Mouse (Mus musculus) testis, postnatal 14 days (tissue): ENCODE results near the gene Tap2.
"Not testable (repeated sequence)": the region's sequence is repeated elsewhere in the genome, so short reads cannot be mapped to it uniquely, and the experiment has no call there.

Experiments
- DNase-seq: peaks from one replicate; pipeline ENCODE4 v3.0.0; 2021; ENCODE audit warnings: low spot score

Tap2 gene

DNA sequence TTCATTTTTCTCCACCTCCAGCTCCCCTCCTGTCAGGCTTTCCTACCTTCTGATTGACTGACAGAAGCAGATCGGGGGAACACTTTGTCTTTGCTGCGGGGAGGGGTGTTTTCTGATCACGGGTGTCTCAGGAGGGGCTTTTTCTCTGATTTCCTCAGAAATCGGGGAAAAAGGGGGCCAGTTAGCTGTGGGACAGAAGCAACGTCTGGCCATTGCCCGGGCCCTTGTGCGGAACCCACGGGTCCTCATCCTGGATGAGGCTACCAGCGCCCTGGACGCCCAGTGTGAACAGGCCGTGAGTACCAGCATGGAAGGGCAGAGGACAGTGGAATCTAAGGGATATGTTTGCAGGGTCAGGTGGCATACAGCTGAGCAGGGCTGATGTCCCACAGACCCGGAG lies 11.8 kb downstream of the Tap2 start:
- no peak for DNase-seq

DNA sequence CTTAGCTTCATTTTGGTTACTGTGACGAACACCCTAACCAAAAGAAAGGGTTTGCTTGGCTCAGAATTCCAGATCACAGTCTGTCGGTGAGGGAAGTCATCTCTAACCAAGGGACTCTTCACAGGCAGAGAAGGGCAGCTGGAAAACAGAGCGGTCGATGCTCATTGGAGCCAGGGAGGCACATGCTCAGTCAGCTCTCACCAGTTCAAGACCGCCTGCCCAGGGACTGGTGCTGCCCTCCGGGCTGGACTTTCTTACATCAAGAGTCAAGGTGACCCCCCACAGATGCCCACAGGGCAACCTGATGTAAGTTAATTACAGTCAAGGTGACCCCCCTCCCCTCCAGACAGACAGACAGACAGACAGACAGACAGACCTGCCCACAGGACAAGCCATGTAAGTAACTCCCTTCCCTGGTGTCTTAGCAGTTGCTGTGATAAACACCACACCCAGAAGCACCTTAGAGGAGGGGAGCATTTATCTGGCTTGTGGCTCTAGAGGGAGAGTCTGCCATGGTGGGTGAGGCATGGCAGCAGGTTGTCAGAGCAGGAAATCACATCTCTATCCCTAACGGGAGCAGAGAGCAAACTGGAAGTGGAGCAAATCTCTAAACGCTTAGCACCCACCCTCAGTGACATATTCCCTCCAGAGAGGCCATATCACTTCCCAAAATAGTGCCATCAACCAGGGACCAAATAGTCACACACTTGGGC lies 14.0 kb downstream of the Tap2 start:
- no peak for DNase-seq

DNA sequence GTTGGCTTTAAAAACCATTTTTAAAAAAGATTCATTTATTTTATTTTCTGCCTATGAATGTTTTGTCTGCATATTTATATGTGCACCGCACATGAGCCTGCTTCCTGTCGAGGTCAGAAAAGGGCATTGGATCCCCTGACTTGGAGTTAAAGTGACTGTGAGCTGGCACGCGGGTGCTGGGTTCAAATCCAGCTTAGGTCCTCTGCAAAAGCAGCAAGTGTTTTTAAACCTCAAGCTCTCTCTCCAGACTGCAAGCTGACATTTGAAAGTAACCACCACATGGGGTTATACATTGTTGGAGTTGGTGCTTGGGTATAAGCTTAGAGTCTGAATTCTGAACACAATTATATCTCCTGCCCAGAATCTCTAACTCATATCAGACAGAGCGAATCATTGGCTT lies 14.7 kb downstream of the Tap2 start:
- no peak for DNase-seq

DNA sequence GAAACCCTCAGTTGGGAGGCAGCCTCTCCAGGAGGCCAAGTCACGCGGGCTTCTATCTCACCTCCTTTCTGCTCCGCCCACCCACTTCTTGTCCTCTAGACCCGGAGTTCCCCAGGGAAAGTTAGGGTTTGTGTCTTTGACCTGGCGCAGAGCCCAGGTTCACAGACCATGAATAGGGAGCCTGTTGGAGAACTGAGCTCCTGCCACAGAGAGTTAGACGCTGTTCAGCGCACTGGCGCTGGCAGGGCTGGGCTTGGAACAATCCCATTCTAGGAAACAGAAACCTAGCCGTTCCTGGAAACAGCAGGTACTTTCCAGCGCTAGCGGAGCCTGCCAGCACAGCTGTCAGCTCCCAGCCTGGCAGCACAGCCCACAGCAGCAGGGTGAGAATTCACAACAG lies 15.3 kb downstream of the Tap2 start:
- peak; percentile 45 for DNase-seq

DNA sequence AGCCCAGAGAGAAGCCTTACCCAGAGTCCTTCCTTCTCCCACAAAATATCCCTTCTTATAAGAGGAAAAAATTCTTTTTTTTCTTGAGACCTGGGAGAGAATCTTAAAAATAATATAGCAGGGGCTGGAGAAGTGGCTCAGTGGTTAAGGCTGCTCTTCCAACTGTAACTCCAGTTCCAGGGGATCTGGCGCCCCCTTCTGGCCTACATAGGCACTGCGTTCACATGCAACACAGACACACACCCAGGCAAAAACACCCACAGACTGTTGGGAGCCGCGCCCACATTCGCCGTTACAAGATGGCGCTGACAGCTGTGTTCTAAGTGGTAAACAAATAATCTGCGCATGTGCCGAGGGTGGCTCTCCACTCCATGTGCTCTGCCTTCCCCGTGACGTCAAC lies 15.8 kb downstream of the Tap2 start:
- DNase-seq: not testable (repeated sequence)

DNA sequence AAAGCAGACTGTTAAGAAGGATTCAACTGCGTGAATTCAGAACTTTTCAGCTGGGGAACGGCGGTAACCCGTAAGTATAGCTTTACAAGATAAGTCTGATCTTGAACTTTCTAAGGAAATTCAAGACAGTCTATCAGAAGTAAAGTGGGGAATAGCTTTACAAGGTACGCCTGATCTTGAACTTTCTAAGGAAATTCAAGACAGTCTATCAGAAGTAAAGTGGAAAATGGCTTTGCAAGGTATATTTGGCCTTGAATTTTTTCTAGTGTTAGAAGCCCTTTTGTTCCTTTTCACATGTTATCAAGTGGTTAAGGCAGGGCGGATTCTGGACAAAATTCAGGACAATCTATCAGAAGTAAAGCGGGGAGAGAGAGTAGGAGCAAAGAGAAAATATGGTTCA lies 16.5 kb downstream of the Tap2 start:
- DNase-seq: peak; percentile 56

DNA sequence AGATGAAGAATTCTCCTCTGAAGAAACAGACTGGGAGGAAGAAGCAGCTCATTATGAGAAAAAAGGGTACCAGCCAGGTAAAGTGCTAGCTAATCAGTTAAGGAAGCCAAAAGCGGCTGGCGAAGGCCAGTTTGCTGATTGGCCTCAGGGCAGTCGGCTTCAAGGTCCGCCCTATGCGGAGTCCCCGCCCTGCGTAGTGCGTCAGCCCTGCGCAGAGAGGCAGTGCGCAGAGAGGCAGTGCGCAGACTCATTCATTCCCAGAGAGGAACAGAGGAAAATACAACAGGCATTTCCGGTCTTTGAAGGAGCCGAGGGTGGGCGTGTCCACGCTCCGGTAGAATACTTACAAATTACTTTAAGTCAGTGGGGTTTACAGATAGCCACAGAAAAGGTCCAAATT lies 17.1 kb downstream of the Tap2 start:
- DNase-seq: not testable (repeated sequence)

DNA sequence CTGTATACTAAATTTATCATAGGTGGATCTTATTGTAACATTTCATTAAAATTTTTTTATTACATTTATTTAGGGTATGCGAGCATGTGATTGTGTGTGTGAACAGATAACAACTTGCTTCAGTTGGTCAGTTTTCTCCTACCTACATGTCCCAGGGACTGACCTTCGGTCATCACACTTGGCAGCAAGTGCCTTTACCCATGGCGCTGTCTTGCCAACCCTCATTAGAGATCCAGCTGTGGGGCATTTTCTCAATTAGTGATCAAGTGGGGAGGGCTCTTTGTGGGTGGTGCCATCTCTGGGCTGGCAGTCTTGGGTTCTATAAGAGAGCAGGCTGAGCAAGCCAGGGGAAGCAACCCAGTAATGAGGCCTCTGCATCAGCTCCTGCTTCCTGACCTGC lies 21.5 kb downstream of the Tap2 start:
- no peak for DNase-seq

DNA sequence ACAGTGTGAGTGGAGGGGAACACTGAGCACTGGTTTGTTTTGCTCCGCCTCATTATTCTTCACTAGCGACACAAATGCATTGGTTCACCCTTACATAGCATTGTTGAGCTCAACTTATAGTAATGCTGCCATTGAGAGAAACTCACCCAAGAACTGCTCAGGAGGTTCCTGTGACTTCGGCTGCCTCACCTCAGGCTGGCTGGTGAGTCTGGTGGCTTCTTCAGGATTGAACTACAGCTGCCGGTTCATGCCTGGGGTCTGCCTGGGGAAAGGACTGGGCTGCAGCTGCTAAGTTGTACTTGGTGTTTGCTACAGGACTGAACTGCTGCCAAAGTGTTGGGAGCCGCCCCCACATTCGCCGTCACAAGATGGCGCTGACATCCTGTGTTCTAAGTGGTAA lies 22.1 kb downstream of the Tap2 start:
- DNase-seq: no peak

DNA sequence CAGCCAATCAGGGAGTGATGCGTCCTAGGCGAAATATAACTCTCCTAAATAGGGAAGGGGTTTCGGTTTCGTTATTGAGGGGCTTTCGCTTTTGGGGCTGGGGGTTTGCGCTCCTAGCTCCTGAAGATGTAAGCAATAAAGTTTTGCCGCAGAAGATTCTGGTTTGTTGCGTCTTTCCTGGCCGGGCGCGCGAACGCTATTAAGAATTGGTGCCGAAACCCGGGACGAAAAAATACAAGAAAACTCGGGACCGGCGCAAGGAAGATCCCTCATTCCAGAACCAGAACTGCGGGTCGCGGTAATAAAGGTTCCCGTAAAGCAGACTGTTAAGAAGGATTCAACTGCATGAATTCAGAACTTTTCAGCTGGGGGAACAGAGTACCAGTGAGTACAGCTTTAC lies 22.6 kb downstream of the Tap2 start:
- DNase-seq: not testable (repeated sequence)

DNA sequence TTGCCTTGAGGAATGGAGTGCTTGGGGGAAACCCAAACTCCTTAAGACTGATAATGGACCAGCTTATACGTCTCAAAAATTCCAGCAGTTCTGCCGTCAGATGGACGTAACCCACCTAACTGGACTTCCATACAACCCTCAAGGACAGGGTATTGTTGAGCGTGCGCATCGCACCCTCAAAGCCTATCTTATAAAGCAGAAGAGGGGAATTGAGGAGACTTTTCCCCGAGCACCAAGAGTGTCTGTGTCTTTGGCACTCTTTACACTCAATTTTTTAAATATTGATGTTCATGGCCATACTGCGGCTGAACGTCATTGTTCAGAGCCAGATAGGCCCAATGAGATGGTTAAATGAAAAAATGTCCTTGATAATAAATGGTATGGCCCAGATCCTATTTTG lies 27.6 kb downstream of the Tap2 start:
- not testable (repeated sequence) for DNase-seq

DNA sequence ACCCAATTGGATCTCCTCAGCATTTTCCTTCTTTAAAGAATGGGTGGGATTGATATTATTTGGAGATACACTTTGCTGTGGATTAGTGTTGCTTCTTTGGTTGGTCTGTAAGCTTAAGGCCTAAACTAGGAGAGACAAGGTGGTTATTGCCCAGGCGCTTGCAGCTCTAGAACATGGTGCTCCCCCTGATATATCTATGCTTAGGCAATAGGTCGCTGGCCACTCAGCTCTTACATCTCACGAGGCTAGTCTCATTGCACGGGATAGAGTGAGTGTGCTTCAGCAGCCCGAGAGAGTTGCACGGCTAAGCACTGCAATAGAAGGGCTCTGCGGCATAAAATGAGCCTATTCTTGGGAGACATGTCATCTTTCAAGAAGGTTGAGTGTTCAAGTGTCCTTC lies 28.7 kb downstream of the Tap2 start:
- DNase-seq: not testable (repeated sequence)

DNA sequence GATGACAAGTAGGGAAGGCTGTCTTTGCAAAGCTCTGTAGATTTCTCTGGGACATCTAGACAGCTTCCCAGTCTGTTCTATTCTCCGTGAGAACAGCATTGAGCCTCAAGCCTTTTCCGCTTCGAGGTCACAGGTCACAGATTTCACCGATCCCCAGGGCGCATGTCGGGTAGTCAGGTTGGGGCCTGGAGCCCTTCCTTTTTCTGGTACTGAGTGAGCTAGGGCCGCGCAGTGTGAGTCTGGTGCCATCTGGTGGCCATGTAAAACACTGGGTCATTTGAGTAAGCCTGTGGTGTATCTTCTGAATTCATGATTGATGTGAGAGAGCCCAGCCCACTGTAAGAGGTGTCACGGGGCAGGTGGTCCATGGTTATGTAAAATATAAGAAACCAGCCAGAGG lies 31.6 kb downstream of the Tap2 start:
- DNase-seq: peak; percentile 23

DNA sequence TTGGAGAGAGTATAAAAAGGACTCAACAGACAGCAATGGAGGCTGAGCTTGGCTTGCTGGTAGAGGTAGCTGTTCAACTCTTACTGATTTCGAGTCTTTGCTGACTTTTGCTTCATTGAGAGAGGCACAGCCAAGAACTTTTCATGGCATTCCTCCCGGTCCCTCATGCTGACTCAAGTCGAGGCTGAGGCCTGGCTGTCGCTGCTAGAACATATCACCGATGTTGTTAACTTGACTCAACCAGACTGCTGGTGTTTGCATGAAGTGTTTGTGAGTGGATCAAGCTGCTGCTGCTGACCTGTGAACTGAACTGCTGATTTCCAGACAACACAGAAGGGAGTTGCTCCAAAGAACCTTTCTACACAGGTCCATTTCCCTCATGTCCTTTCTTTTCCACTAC lies 33.4 kb downstream of the Tap2 start:
- no peak for DNase-seq

DNA sequence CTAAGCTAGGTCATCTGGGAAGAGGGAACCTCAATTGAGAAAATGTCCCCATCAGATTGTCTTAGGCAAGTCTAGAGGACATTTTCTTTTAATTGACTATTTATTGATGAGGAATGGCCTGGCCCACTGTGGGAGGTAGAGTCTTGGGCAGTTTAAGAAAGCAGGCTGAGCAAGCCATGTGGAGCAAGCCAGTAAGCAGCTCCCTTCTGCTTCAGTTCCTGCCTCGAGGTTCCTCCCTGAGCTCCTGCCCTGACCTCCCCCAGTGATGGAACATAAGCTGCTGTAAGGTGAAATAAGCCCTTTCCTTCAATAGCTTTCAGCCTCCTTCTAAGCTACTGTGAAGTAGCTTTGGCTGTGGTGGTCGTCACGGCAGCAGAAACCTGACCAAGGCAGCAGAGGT lies 34.4 kb downstream of the Tap2 start:
- no peak for DNase-seq

DNA sequence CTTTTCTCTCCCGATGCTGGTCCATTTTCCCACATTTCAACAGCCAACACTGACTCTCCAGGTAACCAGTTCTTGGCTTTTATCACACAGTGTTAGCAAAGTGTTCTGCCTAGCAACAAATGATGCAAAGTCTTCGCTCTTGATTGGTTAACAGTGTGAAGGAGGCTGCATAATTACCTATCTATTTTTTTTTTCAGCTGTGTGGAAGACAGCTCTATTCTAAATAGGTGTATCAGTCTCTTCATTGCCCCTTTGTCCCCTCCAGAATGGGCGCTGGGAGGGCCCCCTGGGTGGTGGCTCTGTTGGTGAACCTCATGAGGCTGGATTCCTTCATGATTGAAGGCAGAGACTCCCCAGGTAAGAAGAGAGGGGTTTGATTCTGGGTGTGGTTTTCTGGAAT lies 35.4 kb downstream of the Tap2 start, which contains the start of gene H2-Ob:
Gene H2-Ob, plus strand, starts transcription at position 198 of the 400 bp plus-strand sequence.
- no peak for DNase-seq

DNA sequence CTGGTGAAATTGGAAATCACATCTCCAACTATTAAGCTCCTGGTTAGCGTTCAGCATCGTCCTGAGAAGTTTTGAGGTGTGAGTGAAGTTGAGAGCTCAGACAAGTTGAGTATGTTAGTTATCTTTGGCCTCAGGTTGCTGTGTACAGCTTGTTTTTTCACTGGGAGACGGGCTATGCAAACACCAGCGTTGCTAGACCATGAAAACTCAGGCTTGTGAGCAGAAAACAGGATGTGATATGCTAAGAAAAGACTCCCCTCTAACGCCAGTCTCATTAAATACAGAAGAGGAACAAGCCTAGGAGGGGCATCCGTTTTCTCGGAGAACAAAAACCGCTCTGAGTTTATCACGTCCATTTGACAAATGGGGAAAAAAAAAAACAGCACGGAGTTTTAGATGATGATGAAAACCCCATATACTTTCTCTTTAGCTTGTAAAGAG lies 36.3 kb downstream of the Tap2 start:
- DNase-seq: no peak

DNA sequence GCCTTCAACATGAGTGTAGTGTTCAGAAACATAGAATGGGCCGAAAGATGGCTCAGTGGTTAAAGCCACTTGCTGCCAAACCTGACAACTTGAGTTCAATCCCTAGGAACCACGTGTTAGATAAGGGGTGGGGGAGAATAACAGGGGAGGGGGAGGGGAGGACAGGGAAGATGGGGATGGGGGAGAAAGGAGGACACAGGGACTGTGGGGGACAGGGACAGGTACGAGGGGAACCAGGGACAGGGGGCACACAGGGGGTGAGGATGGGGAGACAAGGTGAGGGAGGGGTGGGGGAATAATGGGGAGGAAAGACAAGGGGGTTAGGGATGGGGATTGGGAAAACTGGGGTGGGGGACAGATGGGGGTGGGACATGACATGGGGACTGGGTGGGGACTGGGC lies 37.0 kb downstream of the Tap2 start:
- DNase-seq: no peak

DNA sequence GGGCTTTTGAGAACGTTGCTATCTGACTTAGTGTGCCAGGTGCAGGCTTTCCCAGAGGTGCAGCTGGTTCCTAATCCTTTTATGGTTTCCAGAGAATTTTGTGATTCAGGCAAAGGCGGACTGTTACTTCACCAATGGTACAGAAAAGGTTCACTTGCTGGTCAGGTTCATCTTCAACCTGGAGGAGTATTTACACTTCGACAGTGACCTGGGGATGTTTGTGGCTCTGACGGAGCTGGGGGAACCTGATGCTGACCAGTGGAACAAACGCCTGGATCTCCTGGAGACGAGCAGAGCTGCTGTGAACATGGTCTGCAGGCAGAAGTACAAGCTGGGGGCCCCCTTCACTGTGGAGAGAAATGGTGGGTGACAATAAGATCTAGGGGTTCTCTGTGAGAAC lies 37.6 kb downstream of the Tap2 start:
- no peak for DNase-seq

DNA sequence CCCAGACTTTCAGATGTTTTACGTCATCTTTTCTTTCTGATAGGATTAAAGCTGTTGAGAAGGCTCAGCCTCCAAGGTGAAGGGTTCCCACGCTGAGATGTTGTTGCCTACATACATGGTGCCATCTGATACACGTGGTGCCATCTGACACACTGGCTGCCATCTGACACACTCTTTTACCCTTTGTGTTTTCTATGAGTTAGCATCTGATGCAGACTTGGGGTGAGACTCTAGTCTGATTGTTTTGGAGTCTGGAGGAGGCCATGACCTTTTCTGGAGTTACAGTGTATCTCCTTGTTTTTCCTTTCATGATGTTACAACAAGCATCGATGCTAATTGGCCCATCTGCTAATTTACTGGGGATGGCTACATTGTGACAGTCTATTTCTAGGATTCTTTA lies 41.3 kb downstream of the Tap2 start:
- no peak for DNase-seq

DNA sequence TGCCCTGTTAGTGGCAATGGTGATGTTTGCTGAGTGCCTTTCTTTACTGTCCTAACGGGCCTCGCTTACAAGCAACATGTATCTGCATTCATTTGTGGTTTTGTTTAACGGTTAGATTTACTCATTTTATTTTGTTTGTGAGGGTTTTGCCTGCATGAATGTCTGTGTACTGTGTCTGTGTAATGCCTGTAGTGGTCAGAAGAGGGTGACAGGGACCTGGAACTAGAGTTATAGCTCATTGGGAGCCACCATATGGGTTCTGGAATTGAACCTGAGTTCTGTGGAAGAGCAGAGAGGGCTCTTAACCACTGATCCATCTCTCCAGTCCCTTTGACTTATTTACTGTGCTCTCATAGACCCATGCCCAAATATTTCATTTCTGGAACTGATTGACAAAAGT lies 43.7 kb downstream of the Tap2 start:
- no peak for DNase-seq

DNA sequence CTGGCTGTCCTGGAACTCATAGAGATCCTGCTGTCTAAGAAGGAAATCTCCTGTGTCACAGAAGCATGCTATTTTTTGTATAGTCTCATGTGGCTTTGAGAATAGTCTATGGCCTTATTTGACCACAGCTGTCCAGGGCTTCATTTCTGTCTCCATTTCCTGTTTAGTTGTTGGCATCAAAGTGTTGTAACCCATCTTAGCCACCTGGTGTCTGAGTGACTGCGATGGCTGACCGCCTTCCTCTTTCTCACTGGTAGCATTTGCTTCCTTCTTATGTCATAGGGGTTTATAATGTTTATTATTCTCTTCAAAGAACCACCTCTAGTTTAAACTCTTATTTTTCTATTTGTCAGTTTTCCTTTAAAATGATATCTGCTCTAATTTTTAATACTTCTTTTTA lies 45.4 kb downstream of the Tap2 start:
- DNase-seq: no peak

DNA sequence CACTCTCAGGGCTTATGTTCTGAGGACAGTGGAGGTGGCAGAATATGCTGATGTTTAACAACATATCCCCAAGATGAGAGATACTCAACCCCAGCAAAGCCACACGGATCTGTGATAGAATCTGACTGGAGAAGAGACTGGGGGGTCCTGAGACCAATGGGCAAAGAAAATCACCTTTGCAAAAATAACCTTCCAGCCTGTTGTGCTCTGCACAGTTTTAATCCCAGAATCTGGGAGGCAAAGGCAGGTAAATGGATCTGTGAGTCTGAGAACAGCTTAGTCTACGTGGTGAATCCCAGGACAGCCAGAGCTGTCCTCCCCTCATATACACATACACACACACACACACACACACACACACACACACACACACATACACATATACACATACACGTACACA lies 46.0 kb downstream of the Tap2 start:
- no peak for DNase-seq

DNA sequence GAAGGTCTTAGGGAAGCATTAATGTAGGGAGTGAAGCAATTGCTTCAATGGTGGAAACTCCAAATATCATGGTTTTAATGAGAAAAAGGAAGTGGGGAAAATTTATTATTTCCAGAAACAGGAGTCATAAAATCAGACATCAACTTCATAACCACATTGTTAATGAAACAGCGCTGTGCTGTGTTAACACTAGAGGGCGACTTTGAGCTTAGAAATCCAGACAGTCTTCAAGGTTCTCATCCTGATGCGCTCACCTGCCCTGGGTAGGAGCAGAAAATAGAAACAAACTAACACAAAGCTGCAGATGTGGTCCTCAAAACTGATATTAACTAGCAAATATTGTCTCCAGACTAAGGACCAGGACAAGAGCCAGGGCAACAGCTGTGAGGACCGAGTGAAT lies 46.6 kb downstream of the Tap2 start:
- no peak for DNase-seq

DNA sequence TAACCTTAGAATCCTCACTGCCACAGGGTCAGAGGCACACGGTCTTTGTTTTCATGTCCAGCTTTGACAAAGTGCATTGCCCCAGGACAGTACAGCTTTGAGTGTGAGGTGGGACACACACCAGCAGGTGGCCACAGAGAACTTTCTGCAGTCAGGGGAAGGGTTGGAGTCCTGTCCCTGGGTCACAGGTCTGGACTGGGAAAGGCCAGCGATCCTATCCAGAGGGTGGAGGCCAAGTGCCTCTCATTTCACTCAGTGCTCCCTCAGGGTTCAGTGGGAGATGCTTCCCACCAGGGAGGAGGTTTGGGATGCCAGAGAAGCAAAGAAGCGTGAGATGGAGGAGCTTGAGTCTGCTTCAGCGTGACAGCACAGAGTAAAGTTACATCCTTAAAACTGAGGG lies 48.3 kb downstream of the Tap2 start:
- no peak for DNase-seq
